Mouse (Mus musculus): ENCODE results near the gene Olfr773. TPM values are rescaled to one million over a fixed set of nuclear protein-coding genes. Genes with fewer than 3 reads are reported as not detected.
"Not testable (repeated sequence)": the region's sequence is repeated elsewhere in the genome, so short reads cannot be mapped to it uniquely, and the experiment has no call there.

Gene Olfr773
- polyA plus RNA-seq (2015; fragmentation: Nextera tagmentation; extraction: Ambion mirVana), result not detected in 2 replicates

GRCm38 (mm10) chr10:129187319-129187718 lies at the start of gene Olfr773:
Olfr773 (minus strand) TSS chr10:129187419.
- not testable (repeated sequence) for H3K9me3 ChIP-seq (replicated peaks; ENCODE audit: low read length); H3K27ac ChIP-seq; H3K4me1 ChIP-seq (replicated peaks; ENCODE audit: insufficient read depth, low read length); H3K4me2 ChIP-seq (ENCODE audit: low read length); H3K36me3 ChIP-seq (ENCODE audit: insufficient read depth, low read length); H3K9ac ChIP-seq (ENCODE audit: low read depth, low read length); H3K27me3 ChIP-seq (ENCODE audit: insufficient read depth, low read length); H3K4me3 ChIP-seq (replicated peaks; ENCODE audit: low read depth, low read length); ATAC-seq (replicated peaks; ENCODE audit: low FRiP score, low read depth); DNase-seq (ENCODE audit: low spot score)

- H3K4me3 ChIP-seq (replicated peaks; ENCODE audit: low read depth, low read length), result no peak within 1 kb of the TSS
- H3K27me3 ChIP-seq (ENCODE audit: insufficient read depth, low read length), result no peaks in the 10 kb centered on the region
- no peak within 1 kb of the TSS for H3K27ac ChIP-seq
- no peaks in the 10 kb centered on the region for H3K4me1 ChIP-seq (replicated peaks; ENCODE audit: insufficient read depth, low read length)
- no peak within 1 kb of the TSS for H3K9ac ChIP-seq (ENCODE audit: low read depth, low read length)
- no peak within 1 kb of the TSS for H3K4me2 ChIP-seq (ENCODE audit: low read length)
- no peaks in the 10 kb centered on the region for H3K36me3 ChIP-seq (ENCODE audit: insufficient read depth, low read length)
- no peak for TF ChIP-seq CTCF (IDR thresholded peaks at IDR 0.05; ENCODE audit: low read depth)
- no peak for ATAC-seq (replicated peaks; ENCODE audit: low FRiP score, low read depth)
- no peak for DNase-seq (ENCODE audit: low spot score)
- 69% methylated on average over 2 of the region's 2 CpGs for WGBS
- H3K9me3 ChIP-seq (replicated peaks; ENCODE audit: low read length), result no peaks in the 10 kb centered on the region
These were observed 48.7 kb upstream of the Olfr773 start, which contains the start of gene Olfr774 for GRCm38 (mm10) chr10:129235904-129236303. Olfr774 (plus strand) TSS chr10:129236204.

GRCm38 (mm10) chr10:129230737-129231136 lies 43.5 kb upstream of the Olfr773 start:
- ATAC-seq (replicated peaks; ENCODE audit: low FRiP score, low read depth) (no peak), DNase-seq (ENCODE audit: low spot score) (no peak)
- Histone ChIP-seq H3K36me3 (ENCODE audit: insufficient read depth, low read length) (no peaks in the 10 kb centered on the region), H3K27ac (no peak overlapping the region), H3K4me1 (replicated peaks; ENCODE audit: insufficient read depth, low read length) (no peaks in the 10 kb centered on the region), H3K4me2 (ENCODE audit: low read length) (no peak overlapping the region), H3K27me3 (ENCODE audit: insufficient read depth, low read length) (no peaks in the 10 kb centered on the region), H3K9ac (ENCODE audit: low read depth, low read length) (no peak overlapping the region), H3K9me3 (replicated peaks; ENCODE audit: low read length) (no peaks in the 10 kb centered on the region), H3K4me3 (replicated peaks; ENCODE audit: low read depth, low read length) (no peak overlapping the region)
- 79% methylated on average over 1 of the region's 1 CpGs for WGBS
- no peak for TF ChIP-seq CTCF (IDR thresholded peaks at IDR 0.05; ENCODE audit: low read depth)

GRCm38 (mm10) chr10:129177821-129178220 lies 9.4 kb downstream of the Olfr773 start, which contains the start of gene Olfr772:
Olfr772 (minus strand) TSS chr10:129177921.
- H3K9me3 ChIP-seq (replicated peaks; ENCODE audit: low read length); H3K4me3 ChIP-seq (replicated peaks; ENCODE audit: low read depth, low read length); H3K27me3 ChIP-seq (ENCODE audit: insufficient read depth, low read length); H3K9ac ChIP-seq (ENCODE audit: low read depth, low read length); H3K27ac ChIP-seq; H3K4me2 ChIP-seq (ENCODE audit: low read length); H3K36me3 ChIP-seq (ENCODE audit: insufficient read depth, low read length); DNase-seq (ENCODE audit: low spot score); H3K4me1 ChIP-seq (replicated peaks; ENCODE audit: insufficient read depth, low read length); ATAC-seq (replicated peaks; ENCODE audit: low FRiP score, low read depth): not testable (repeated sequence)
- 92% methylated on average over 3 of the region's 4 CpGs for WGBS

GRCm38 (mm10) chr10:129164651-129165050 lies 22.6 kb downstream of the Olfr773 start, which contains the start of gene Olfr771:
Olfr771 (minus strand) TSS chr10:129164751.
- no peak within 1 kb of the TSS for H3K4me3 ChIP-seq (replicated peaks; ENCODE audit: low read depth, low read length)
- no peaks in the 10 kb centered on the region for H3K4me1 ChIP-seq (replicated peaks; ENCODE audit: insufficient read depth, low read length)
- no peaks in the 10 kb centered on the region for H3K27me3 ChIP-seq (ENCODE audit: insufficient read depth, low read length)
- no peak for DNase-seq (ENCODE audit: low spot score)
- H3K9ac ChIP-seq (ENCODE audit: low read depth, low read length), result no peak within 1 kb of the TSS
- WGBS, result 64% methylated on average over 1 of the region's 1 CpGs
- ATAC-seq (replicated peaks; ENCODE audit: low FRiP score, low read depth), result no peak
- no peaks in the 10 kb centered on the region for H3K9me3 ChIP-seq (replicated peaks; ENCODE audit: low read length)
- H3K4me2 ChIP-seq (ENCODE audit: low read length), result no peak within 1 kb of the TSS
- TF ChIP-seq CTCF (IDR thresholded peaks at IDR 0.05; ENCODE audit: low read depth), result no peak
- no peaks in the 10 kb centered on the region for H3K36me3 ChIP-seq (ENCODE audit: insufficient read depth, low read length)
- H3K27ac ChIP-seq, result no peak within 1 kb of the TSS

- Histone ChIP-seq H3K4me1 (replicated peaks; ENCODE audit: insufficient read depth, low read length) (no peaks in the 10 kb centered on the region), H3K4me2 (ENCODE audit: low read length) (no peak within 1 kb of the TSS), H3K36me3 (ENCODE audit: insufficient read depth, low read length) (no peaks in the 10 kb centered on the region), H3K9ac (ENCODE audit: low read depth, low read length) (no peak within 1 kb of the TSS), H3K4me3 (replicated peaks; ENCODE audit: low read depth, low read length) (no peak within 1 kb of the TSS), H3K27ac (no peak within 1 kb of the TSS), H3K9me3 (replicated peaks; ENCODE audit: low read length) (no peaks in the 10 kb centered on the region), H3K27me3 (ENCODE audit: insufficient read depth, low read length) (no peaks in the 10 kb centered on the region)
- no peak for TF ChIP-seq CTCF (IDR thresholded peaks at IDR 0.05; ENCODE audit: low read depth)
- DNase-seq (ENCODE audit: low spot score) (no peak), ATAC-seq (replicated peaks; ENCODE audit: low FRiP score, low read depth) (no peak)
- 52% methylated on average over 2 of the region's 2 CpGs for WGBS
These were observed 48.3 kb downstream of the Olfr773 start, which contains the start of gene Olfr770 for GRCm38 (mm10) chr10:129138898-129139297. Olfr770 (minus strand) TSS chr10:129138998.

Other genes with a start within 250 kb of the Olfr773 start
- 59.9 and 69.3 TPM in 2 replicates for gene Mettl7b, start 226.4 kb downstream of the Olfr773 start, polyA plus RNA-seq (2015; fragmentation: Nextera tagmentation; extraction: Ambion mirVana)
- not detected in 2 replicates for gene Olfr9, start 198.0 kb downstream of the Olfr773 start, polyA plus RNA-seq (2015; fragmentation: Nextera tagmentation; extraction: Ambion mirVana)
- gene Olfr763, start 176.6 kb downstream of the Olfr773 start, polyA plus RNA-seq (2015; fragmentation: Nextera tagmentation; extraction: Ambion mirVana), result not detected in 2 replicates
- not detected in 2 replicates for gene Olfr764-ps1, start 147.5 kb downstream of the Olfr773 start, polyA plus RNA-seq (2015; fragmentation: Nextera tagmentation; extraction: Ambion mirVana)
- not detected in 2 replicates for gene Olfr765, start 137.4 kb downstream of the Olfr773 start, polyA plus RNA-seq (2015; fragmentation: Nextera tagmentation; extraction: Ambion mirVana)
- gene Olfr766-ps1, start 118.4 kb downstream of the Olfr773 start, polyA plus RNA-seq (2015; fragmentation: Nextera tagmentation; extraction: Ambion mirVana), result not detected in 2 replicates
- not detected in 2 replicates for gene Olfr767, start 104.5 kb downstream of the Olfr773 start, polyA plus RNA-seq (2015; fragmentation: Nextera tagmentation; extraction: Ambion mirVana)
- gene Olfr768, start 88.0 kb downstream of the Olfr773 start, polyA plus RNA-seq (2015; fragmentation: Nextera tagmentation; extraction: Ambion mirVana), result 0.04 TPM in 1 of 2 replicates, not detected in the other
- not detected in 2 replicates for gene Olfr769, start 69.6 kb downstream of the Olfr773 start, polyA plus RNA-seq (2015; fragmentation: Nextera tagmentation; extraction: Ambion mirVana)
- gene Olfr770, start 48.4 kb downstream of the Olfr773 start, polyA plus RNA-seq (2015; fragmentation: Nextera tagmentation; extraction: Ambion mirVana), result not detected in 2 replicates
- gene Olfr771, start 22.7 kb downstream of the Olfr773 start, polyA plus RNA-seq (2015; fragmentation: Nextera tagmentation; extraction: Ambion mirVana), result not detected in 2 replicates
- gene Olfr772, start 9.5 kb downstream of the Olfr773 start, polyA plus RNA-seq (2015; fragmentation: Nextera tagmentation; extraction: Ambion mirVana), result not detected in 2 replicates
- gene Olfr774, start 48.8 kb upstream of the Olfr773 start, polyA plus RNA-seq (2015; fragmentation: Nextera tagmentation; extraction: Ambion mirVana), result not detected in 2 replicates
- not detected in 2 replicates for gene Olfr775, start 61.0 kb upstream of the Olfr773 start, polyA plus RNA-seq (2015; fragmentation: Nextera tagmentation; extraction: Ambion mirVana)
- gene Olfr776, start 71.7 kb upstream of the Olfr773 start, polyA plus RNA-seq (2015; fragmentation: Nextera tagmentation; extraction: Ambion mirVana), result not detected in 2 replicates
- gene Olfr777, start 84.1 kb upstream of the Olfr773 start, polyA plus RNA-seq (2015; fragmentation: Nextera tagmentation; extraction: Ambion mirVana), result not detected in 2 replicates
- gene Olfr780, start 130.7 kb upstream of the Olfr773 start, polyA plus RNA-seq (2015; fragmentation: Nextera tagmentation; extraction: Ambion mirVana), result not detected in 2 replicates
- not detected in 2 replicates for gene Olfr781, start 141.4 kb upstream of the Olfr773 start, polyA plus RNA-seq (2015; fragmentation: Nextera tagmentation; extraction: Ambion mirVana)
- gene Olfr782, start 161.4 kb upstream of the Olfr773 start, polyA plus RNA-seq (2015; fragmentation: Nextera tagmentation; extraction: Ambion mirVana), result not detected in 2 replicates
- not detected in 2 replicates for gene Olfr784, start 196.7 kb upstream of the Olfr773 start, polyA plus RNA-seq (2015; fragmentation: Nextera tagmentation; extraction: Ambion mirVana)
- gene Olfr785, start 218.0 kb upstream of the Olfr773 start, polyA plus RNA-seq (2015; fragmentation: Nextera tagmentation; extraction: Ambion mirVana), result not detected in 2 replicates
- gene Olfr786, start 239.9 kb upstream of the Olfr773 start, polyA plus RNA-seq (2015; fragmentation: Nextera tagmentation; extraction: Ambion mirVana), result not detected in 2 replicates